Mouse (Mus musculus): ENCODE results near the gene Nkain2. TPM values are rescaled to one million over a fixed set of nuclear protein-coding genes. Genes with fewer than 3 reads are reported as not detected.

Nkain2 gene
- polyA plus RNA-seq, 1 experiment: 0.16 TPM

DNA sequence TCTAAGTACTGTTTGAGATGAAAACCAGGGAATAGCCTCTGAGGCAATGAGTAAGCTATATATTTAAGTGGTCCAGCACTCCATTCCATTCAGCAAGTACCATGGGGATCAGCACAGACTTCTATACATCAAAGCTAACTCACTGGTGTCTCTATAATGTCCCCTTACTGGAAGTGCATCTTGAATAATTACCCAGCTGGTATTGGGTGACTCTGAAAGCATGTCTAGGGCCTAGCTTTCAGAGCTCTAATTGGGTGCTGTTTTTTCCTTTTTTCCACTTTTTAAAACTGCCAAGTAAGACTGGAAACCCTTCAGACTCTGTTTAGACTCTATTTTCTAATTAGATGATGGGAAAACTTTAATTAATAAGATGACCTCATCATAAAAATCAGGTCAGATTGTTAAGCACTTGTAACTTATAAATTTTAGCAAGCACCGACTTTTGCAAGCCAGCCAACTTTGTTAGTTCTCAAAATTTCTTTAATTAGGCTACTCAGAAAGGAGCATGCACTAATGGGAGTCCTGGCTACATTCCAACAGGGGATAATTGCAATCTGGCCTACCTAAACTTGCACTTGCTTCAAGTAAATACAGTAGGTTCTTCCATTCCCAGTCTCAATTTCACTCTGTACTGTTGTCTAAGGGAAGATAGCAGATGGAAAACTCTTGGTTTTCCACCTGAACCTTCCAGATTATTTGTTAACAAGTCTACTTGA, 19.4 kb downstream of the Nkain2 start:
- H3K4me3 ChIP-seq (ENCODE audit: insufficient read depth, poor library complexity, severe bottlenecking): no peak overlapping the region
- H3K36me3 ChIP-seq (ENCODE audit: control insufficient read depth, insufficient read depth): no peaks in the 10 kb centered on the region
- no peaks in the 10 kb centered on the region for H3K27me3 ChIP-seq (ENCODE audit: control insufficient read depth, insufficient read depth, insufficient read length)
- no peaks in the 10 kb centered on the region for H3K79me2 ChIP-seq (ENCODE audit: control insufficient read depth, insufficient read depth)
- no peaks in the 10 kb centered on the region for H3K79me3 ChIP-seq (ENCODE audit: low read depth)
- no peak for TF ChIP-seq CTCF (IDR thresholded peaks at IDR 0.05; ENCODE audit: control insufficient read depth, insufficient read depth, insufficient read length)
- no peak for TF ChIP-seq MYOG (IDR thresholded peaks at IDR 0.05; ENCODE audit: control insufficient read depth, extremely low read depth, insufficient read length)
- TF ChIP-seq MAX (IDR thresholded peaks at IDR 0.05): no peak
- no peak for TF ChIP-seq MYOD1 (IDR thresholded peaks at IDR 0.05; ENCODE audit: control insufficient read depth, insufficient read length, low read depth)
- TF ChIP-seq USF1 (IDR thresholded peaks at IDR 0.05; ENCODE audit: low read depth): no peak
- TF ChIP-seq CEBPB (IDR thresholded peaks at IDR 0.05; ENCODE audit: low read depth): no peak
- no peak for TF ChIP-seq FOSL1 (IDR thresholded peaks at IDR 0.05; ENCODE audit: insufficient read depth, low read length, poor library complexity, severe bottlenecking)
- H3ac ChIP-seq (ENCODE audit: control insufficient read depth, insufficient read length, low read depth): no peak overlapping the region

DNA sequence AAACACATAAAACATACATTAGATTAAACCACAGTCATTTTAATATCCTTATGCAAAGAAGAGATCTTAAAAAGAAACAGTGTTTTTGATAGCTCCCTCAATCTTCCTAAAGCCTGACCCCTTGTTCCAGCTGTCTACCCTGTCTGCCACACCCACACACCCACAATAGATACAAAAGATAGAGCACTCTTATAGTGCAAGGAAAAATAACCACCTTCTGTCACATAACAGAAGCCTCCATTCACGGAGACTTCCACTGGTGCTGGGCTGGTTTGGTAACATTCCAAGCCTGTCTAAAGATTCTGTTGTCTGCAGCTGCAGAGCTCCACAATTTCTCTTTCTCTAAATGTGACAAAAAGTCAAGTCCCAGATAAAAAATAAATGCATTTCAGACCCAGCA, 20.7 kb downstream of the Nkain2 start:
- Histone ChIP-seq H3K4me3 (ENCODE audit: insufficient read depth, poor library complexity, severe bottlenecking) (no peak overlapping the region), H3K27me3 (ENCODE audit: control insufficient read depth, insufficient read depth, insufficient read length) (no peaks in the 10 kb centered on the region), H3K36me3 (ENCODE audit: control insufficient read depth, insufficient read depth) (no peaks in the 10 kb centered on the region), H3ac (ENCODE audit: control insufficient read depth, insufficient read length, low read depth) (no peak overlapping the region), H3K79me3 (ENCODE audit: low read depth) (no peaks in the 10 kb centered on the region), H3K79me2 (ENCODE audit: control insufficient read depth, insufficient read depth) (no peaks in the 10 kb centered on the region)
- no peak for TF ChIP-seq MYOD1 (IDR thresholded peaks at IDR 0.05; ENCODE audit: control insufficient read depth, insufficient read length, low read depth)
- no peak for TF ChIP-seq MYOG (IDR thresholded peaks at IDR 0.05; ENCODE audit: control insufficient read depth, extremely low read depth, insufficient read length)
- no peak for TF ChIP-seq CTCF (IDR thresholded peaks at IDR 0.05; ENCODE audit: control insufficient read depth, insufficient read depth, insufficient read length)
- TF ChIP-seq USF1 (IDR thresholded peaks at IDR 0.05; ENCODE audit: low read depth): no peak
- TF ChIP-seq MAX (IDR thresholded peaks at IDR 0.05): no peak
- TF ChIP-seq CEBPB (IDR thresholded peaks at IDR 0.05; ENCODE audit: low read depth): no peak
- no peak for TF ChIP-seq FOSL1 (IDR thresholded peaks at IDR 0.05; ENCODE audit: insufficient read depth, low read length, poor library complexity, severe bottlenecking)

- Histone ChIP-seq H3K4me3 (ENCODE audit: insufficient read depth, poor library complexity, severe bottlenecking) (no peak overlapping the region), H3K79me2 (ENCODE audit: control insufficient read depth, insufficient read depth) (no peaks in the 10 kb centered on the region), H3K79me3 (ENCODE audit: low read depth) (no peaks in the 10 kb centered on the region), H3K27me3 (ENCODE audit: control insufficient read depth, insufficient read depth, insufficient read length) (no peaks in the 10 kb centered on the region), H3K36me3 (ENCODE audit: control insufficient read depth, insufficient read depth) (no peaks in the 10 kb centered on the region), H3ac (ENCODE audit: control insufficient read depth, insufficient read length, low read depth) (no peak overlapping the region)
- TF ChIP-seq FOSL1 (IDR thresholded peaks at IDR 0.05; ENCODE audit: insufficient read depth, low read length, poor library complexity, severe bottlenecking) (no peak), MYOD1 (IDR thresholded peaks at IDR 0.05; ENCODE audit: control insufficient read depth, insufficient read length, low read depth) (no peak), MAX (IDR thresholded peaks at IDR 0.05) (no peak), CTCF (IDR thresholded peaks at IDR 0.05; ENCODE audit: control insufficient read depth, insufficient read depth, insufficient read length) (no peak), USF1 (IDR thresholded peaks at IDR 0.05; ENCODE audit: low read depth) (no peak), CEBPB (IDR thresholded peaks at IDR 0.05; ENCODE audit: low read depth) (no peak), MYOG (IDR thresholded peaks at IDR 0.05; ENCODE audit: control insufficient read depth, extremely low read depth, insufficient read length) (no peak)
These were observed 74.9 kb downstream of the Nkain2 start for GRCm38 (mm10) chr10:32815210-32815883.

GRCm38 (mm10) chr10:32796215-32796614, 94.0 kb downstream of the Nkain2 start:
- no peaks in the 10 kb centered on the region for H3K79me2 ChIP-seq (ENCODE audit: control insufficient read depth, insufficient read depth)
- no peaks in the 10 kb centered on the region for H3K27me3 ChIP-seq (ENCODE audit: control insufficient read depth, insufficient read depth, insufficient read length)
- no peak overlapping the region for H3K4me3 ChIP-seq (ENCODE audit: insufficient read depth, poor library complexity, severe bottlenecking)
- no peaks in the 10 kb centered on the region for H3K79me3 ChIP-seq (ENCODE audit: low read depth)
- no peak overlapping the region for H3ac ChIP-seq (ENCODE audit: control insufficient read depth, insufficient read length, low read depth)
- no peaks in the 10 kb centered on the region for H3K36me3 ChIP-seq (ENCODE audit: control insufficient read depth, insufficient read depth)
- no peak for TF ChIP-seq CTCF (IDR thresholded peaks at IDR 0.05; ENCODE audit: control insufficient read depth, insufficient read depth, insufficient read length)

- no peak overlapping the region for H3K4me3 ChIP-seq (ENCODE audit: insufficient read depth, poor library complexity, severe bottlenecking)
- H3K36me3 ChIP-seq (ENCODE audit: control insufficient read depth, insufficient read depth): no peaks in the 10 kb centered on the region
- TF ChIP-seq CEBPB (IDR thresholded peaks at IDR 0.05; ENCODE audit: low read depth) (no peak), FOSL1 (IDR thresholded peaks at IDR 0.05; ENCODE audit: insufficient read depth, low read length, poor library complexity, severe bottlenecking) (no peak), MAX (IDR thresholded peaks at IDR 0.05) (no peak), MYOD1 (IDR thresholded peaks at IDR 0.05; ENCODE audit: control insufficient read depth, insufficient read length, low read depth) (no peak), USF1 (IDR thresholded peaks at IDR 0.05; ENCODE audit: low read depth) (no peak), CTCF (IDR thresholded peaks at IDR 0.05; ENCODE audit: control insufficient read depth, insufficient read depth, insufficient read length) (no peak), MYOG (IDR thresholded peaks at IDR 0.05; ENCODE audit: control insufficient read depth, extremely low read depth, insufficient read length) (no peak)
- H3K79me2 ChIP-seq (ENCODE audit: control insufficient read depth, insufficient read depth): no peaks in the 10 kb centered on the region
- H3K27me3 ChIP-seq (ENCODE audit: control insufficient read depth, insufficient read depth, insufficient read length): no peaks in the 10 kb centered on the region
- H3K79me3 ChIP-seq (ENCODE audit: low read depth): no peaks in the 10 kb centered on the region
- H3ac ChIP-seq (ENCODE audit: control insufficient read depth, insufficient read length, low read depth): no peak overlapping the region
These were observed 99.7 kb downstream of the Nkain2 start for GRCm38 (mm10) chr10:32790541-32790940.

Measured in C2C12 (cell line).